Mouse (Mus musculus) heart, adult 2 months (tissue): Measurements from ENCODE around the gene Slc38a7.

Source experiments
- CTCF ChIP-seq: fragments of 200-600 bp; IDR thresholded peaks from 2 replicates; pipeline ENCODE4 v1.8.1; 2022; ENCODE audit warnings: antibody characterized with exemption, mild to moderate bottlenecking, moderate library complexity
- EP300 ChIP-seq: fragments of 200-500 bp; IDR thresholded peaks from 2 replicates; pipeline ENCODE4 v1.6.1; 2011; ENCODE audit warnings: low read depth, low read length, control low read depth; ENCODE audit not compliant: insufficient read depth
- POLR2A ChIP-seq: fragments of 200-500 bp; IDR thresholded peaks from 2 replicates; pipeline ENCODE4 v1.6.1; 2011; ENCODE audit warnings: mild to moderate bottlenecking, low read depth, low read length, control low read depth; ENCODE audit not compliant: insufficient read depth

DNA sequence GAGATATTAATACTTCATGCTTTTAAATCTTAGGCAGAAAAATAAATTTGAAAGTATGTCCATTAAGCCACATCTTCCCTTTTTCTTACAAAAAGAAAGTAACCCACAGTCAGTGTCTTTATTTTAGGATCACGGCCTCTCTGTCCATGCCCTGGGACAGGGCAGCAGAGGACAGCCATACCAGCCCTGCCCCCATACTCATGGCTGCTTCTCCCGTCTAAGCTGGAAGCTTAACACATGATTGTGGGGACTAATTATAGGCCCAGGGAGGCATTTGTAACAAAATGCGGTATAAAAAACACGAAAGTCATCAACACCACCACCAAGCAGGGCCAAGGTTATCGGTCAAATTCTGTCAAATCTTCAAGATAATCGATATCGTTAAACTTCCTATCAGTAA is 21.9 kb upstream of the Slc38a7 start:
- TF ChIP-seq CTCF (no peak), EP300 (no peak), POLR2A (no peak)
